Mouse (Mus musculus) urinary bladder, adult 18-20 months (tissue): ENCODE results near the gene B4galnt4.
A peak's percentile ranks its signal among the peaks of the same experiment; 100 is the strongest.

Experiments
- DNase-seq, 2 experiments: peaks; one replicate each; pipeline ENCODE4 v3.0.0; 2022; ENCODE audit warnings: low spot score in 2 of 2, mixed read lengths in 2 of 2

B4galnt4 gene

GRCm38 (mm10) chr7:141041661-141042060 is 19.2 kb upstream of the B4galnt4 start:
- peak; percentile 51 to 77 for DNase-seq

- DNase-seq = peak in 1 of 2 experiments; percentile 33
Observed at GRCm38 (mm10) chr7:141042539-141042938, 18.4 kb upstream of the B4galnt4 start.

- DNase-seq = no peak
Observed at GRCm38 (mm10) chr7:141046931-141047580, 13.8 kb upstream of the B4galnt4 start.

GRCm38 (mm10) chr7:141047581-141048225 is 13.2 kb upstream of the B4galnt4 start:
- DNase-seq = peak in 1 of 2 experiments; percentile 81

GRCm38 (mm10) chr7:141048226-141049218 is 12.4 kb upstream of the B4galnt4 start:
- peak; percentile 83 to 88 for DNase-seq

GRCm38 (mm10) chr7:141049326-141049725 is 11.6 kb upstream of the B4galnt4 start:
- no peak for DNase-seq

GRCm38 (mm10) chr7:141051060-141051685 is 9.7 kb upstream of the B4galnt4 start:
- no peak for DNase-seq

GRCm38 (mm10) chr7:141052016-141052415 is 8.9 kb upstream of the B4galnt4 start:
- DNase-seq = no peak

- DNase-seq = no peak
Observed at GRCm38 (mm10) chr7:141052421-141052820, 8.5 kb upstream of the B4galnt4 start.

- DNase-seq = no peak
Observed at GRCm38 (mm10) chr7:141055785-141056184, 5.1 kb upstream of the B4galnt4 start.

- no peak for DNase-seq
Observed at GRCm38 (mm10) chr7:141056976-141057375, 3.9 kb upstream of the B4galnt4 start.

- DNase-seq = no peak
Observed at GRCm38 (mm10) chr7:141057541-141057940, 3.4 kb upstream of the B4galnt4 start.

GRCm38 (mm10) chr7:141058601-141059341 is 2.1 kb upstream of the B4galnt4 start:
- DNase-seq = no peak

GRCm38 (mm10) chr7:141059929-141060328 is 975 bp upstream of the B4galnt4 start:
- DNase-seq = no peak

- DNase-seq = no peak
Observed at GRCm38 (mm10) chr7:141061269-141061692, 377 bp downstream of the B4galnt4 start.

GRCm38 (mm10) chr7:141062525-141062924 is 1.6 kb downstream of the B4galnt4 start:
- DNase-seq = no peak

GRCm38 (mm10) chr7:141063353-141063752 is 2.4 kb downstream of the B4galnt4 start:
- DNase-seq = no peak

- DNase-seq = no peak
Observed at GRCm38 (mm10) chr7:141064175-141064574, 3.3 kb downstream of the B4galnt4 start.

GRCm38 (mm10) chr7:141064576-141064975 is 3.7 kb downstream of the B4galnt4 start:
- no peak for DNase-seq

GRCm38 (mm10) chr7:141068351-141068750 is 7.4 kb downstream of the B4galnt4 start:
- DNase-seq = no peak
